Mouse (Mus musculus): Measurements from ENCODE around the gene Lingo2. TPM values are rescaled to one million over a fixed set of nuclear protein-coding genes. Genes with fewer than 3 reads are reported as not detected.
"Not testable (repeated sequence)": the region's sequence is repeated elsewhere in the genome, so short reads cannot be mapped to it uniquely, and the experiment has no call there.

Gene Lingo2
- total RNA-seq, 1 experiment from 2014 or later: not detected

DNA sequence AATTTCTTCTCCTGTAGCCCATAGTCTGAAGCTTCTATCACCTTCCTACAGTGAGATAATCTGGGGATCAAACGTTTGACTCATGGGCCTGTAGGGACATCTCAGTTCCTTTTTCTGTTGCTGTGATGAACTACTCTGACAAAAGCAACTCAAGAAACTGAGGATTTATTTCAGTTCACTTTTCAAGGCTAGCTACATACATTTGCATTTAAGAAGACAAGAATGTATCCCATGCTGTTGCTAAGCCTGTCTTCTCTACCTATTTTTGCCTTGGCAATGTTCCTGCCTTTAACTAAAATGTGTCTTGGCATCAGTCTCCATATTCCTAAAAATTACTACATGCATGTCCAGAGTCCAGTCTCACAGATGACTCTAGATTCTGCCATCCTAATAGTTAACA is 781.4 kb downstream of the Lingo2 start:
- ATAC-seq (replicated peaks; ENCODE audit: low read depth, poor library complexity, severe bottlenecking): no peak

DNA sequence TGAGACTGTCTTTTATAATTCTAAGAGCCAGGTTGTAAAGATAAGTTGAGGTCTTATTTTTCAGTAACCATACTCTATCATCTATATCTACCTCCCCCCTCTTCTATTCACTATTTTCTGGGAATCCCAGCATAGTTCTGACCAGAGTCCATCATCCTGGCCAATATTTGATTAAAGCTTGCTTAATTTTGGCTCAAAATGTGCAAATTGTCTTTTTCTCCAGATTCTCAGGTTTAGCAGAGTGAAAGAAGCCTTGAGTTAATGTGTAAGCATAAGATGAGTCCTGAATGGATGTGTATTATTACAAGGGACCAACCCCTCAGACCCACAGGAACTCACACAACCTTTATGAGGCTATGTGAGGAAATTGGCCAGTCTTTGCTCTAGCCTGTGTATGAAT is 820.2 kb downstream of the Lingo2 start:
- no peak for ATAC-seq (replicated peaks; ENCODE audit: low read depth, poor library complexity, severe bottlenecking)

DNA sequence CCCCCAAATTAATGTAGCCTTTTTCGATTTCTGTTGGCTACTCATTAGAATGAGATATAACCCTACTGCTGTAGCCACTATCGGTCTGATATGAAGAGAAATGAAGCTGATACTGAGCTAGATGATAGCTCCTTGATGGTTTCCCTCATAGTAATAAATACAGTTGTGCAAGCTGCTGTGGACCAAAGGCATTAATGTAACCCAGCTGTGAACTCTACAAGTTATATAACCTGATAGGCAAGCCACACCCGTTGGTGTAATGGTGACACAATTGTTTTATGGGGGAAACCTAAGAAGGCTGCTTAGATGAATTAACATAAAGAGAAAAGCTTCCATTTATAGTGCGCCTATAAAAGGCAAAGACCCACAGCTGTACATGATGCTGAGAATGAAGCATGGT is 856.1 kb downstream of the Lingo2 start:
- no peak for ATAC-seq (replicated peaks; ENCODE audit: low read depth, poor library complexity, severe bottlenecking)

DNA sequence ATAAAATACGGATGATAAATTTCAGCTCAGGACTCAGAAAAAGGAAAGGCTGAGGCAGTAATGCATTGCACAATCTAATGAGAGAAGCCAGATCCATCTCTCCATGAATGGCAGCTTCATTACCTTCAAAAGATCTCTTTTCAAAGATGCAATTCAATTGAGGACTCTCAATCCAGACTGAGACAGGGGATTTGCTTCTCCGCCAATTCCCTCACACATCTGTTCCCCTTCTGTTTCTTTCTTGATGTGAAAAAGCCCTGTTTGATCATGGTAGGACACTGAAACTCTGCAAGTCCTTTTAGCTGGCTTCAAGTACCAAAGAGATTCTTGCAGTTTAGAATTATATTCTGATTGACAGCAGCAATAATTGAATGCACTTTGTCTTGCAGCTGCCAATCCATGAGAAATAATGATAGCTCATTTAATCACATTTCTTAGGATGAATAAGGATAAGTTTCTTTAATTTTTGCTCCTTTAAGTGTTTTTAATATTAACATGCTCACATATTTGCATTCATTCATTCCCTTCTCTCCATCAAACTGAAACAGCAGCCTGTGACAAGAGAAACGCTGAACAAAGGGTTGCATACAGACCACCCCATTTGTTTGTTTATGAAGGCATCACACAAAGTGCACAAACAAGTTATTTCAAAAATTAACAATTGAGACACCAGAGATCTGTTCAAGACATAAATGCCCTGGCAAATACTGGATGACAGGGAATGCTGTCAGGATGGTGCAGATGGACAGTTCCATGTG is 870.3 kb downstream of the Lingo2 start:
- no peak for ATAC-seq (replicated peaks; ENCODE audit: low read depth, poor library complexity, severe bottlenecking)

DNA sequence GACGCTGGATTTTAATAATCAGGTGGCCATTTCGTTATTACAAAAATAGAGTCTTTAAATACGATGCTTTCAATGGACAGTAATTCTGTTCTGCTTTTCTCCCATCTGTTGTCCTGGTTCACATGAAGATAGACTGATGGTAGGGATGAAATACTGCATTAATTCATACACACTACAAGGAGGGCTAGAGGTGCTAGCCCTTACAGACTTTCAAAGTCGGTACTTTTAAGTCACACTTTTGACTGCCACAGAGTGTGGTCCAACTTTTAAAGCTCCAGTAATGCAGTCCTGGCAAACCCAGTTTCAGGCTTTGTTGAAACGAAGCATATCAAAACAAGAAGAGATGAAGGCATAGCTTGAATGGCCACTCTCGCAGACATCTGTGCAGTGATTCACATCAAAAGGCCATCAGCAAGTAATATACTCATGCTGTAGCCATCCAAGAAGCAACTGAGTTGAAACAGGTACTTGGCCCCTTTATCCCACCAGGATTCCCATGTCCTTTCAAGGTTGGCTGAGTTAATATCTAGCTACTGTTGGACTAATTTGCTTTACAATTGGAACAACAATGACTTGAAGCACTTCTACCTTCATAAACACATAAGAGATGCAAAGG is 872.5 kb downstream of the Lingo2 start:
- no peak for ATAC-seq (replicated peaks; ENCODE audit: low read depth, poor library complexity, severe bottlenecking)

DNA sequence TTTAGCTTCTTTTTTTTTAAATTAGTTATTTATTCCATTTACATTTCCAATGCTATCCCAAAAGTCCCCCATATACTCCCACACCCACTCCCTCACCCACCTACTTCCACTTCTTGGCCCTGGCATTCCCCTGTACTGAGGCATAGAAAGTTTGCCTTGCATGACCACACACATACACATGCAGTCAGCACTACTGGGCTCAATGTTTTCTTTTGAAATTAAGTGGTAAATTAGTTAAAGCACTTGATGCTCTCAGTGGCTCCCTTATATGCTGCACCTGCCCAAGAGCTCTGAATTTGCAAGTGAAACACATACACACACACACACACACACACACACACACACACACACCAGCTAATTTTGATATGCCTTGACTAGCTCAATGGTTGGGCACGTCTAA is 886.8 kb downstream of the Lingo2 start:
- not testable (repeated sequence) for ATAC-seq (replicated peaks; ENCODE audit: low read depth, poor library complexity, severe bottlenecking)

DNA sequence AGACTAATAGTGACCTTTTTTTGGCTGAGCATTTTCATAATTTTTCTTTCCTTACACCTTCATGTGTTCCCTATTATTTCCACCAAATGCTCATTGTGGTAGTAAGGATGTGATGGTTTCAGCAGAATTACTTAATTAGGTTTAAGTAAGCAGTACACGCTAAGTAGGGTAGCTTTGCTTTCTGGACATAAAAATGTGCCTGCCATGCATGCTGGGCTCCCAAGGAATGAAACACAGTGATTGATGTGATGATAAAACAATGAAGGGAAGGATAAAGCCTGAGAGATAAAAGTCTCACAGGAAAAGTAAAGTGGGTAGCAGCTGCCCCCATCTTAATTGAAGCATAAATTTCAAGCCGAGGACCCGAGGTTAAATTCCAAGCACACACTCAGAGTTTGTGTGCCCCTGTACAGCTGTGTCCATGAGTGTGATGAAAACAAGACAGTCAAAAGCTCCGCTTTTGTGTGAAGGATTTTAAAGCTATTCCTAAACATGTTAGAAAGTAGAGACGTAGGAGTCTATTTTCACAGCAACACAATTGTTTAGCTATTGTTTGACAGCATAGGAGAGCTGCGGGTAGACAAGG is 898.7 kb downstream of the Lingo2 start:
- no peak for ATAC-seq (replicated peaks; ENCODE audit: low read depth, poor library complexity, severe bottlenecking)

DNA sequence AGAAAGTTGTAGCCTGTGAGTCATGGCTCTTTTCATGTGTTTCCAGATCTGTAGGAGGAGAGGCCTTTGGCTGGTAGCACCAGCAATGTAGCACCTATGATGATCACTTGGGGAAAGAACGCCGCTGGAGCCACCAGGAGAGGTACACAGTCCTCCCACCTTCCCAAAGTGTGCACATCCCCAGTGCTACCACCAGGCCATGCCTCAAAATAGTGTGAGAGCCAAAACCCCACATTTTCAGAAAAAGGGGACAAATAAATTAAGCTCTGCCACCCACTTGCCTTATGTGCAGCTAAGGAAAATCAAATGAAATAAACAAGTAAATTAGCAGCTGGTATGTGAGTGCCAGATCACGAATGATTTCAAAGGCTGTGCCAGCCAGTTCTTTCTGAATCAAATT is 911.2 kb downstream of the Lingo2 start:
- no peak for ATAC-seq (replicated peaks; ENCODE audit: low read depth, poor library complexity, severe bottlenecking)

DNA sequence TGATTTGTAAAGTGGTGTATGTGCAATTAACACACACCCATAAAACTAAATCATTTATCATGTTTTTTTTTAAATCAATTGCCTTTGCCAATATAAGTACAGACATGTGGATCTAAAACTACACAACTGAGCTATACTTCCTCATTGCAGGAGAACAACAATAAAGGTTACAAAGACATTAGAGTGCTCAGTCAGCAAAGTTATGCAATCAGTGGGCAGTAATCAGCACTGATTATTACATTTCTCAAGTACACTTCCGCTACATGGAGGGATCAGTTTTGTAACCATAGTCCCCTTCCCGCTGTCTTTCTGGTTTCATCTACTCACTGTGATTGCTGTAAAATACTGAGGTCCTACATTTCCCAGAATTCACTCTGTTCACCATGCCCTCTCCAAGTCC is 912.8 kb downstream of the Lingo2 start:
- no peak for ATAC-seq (replicated peaks; ENCODE audit: low read depth, poor library complexity, severe bottlenecking)

DNA sequence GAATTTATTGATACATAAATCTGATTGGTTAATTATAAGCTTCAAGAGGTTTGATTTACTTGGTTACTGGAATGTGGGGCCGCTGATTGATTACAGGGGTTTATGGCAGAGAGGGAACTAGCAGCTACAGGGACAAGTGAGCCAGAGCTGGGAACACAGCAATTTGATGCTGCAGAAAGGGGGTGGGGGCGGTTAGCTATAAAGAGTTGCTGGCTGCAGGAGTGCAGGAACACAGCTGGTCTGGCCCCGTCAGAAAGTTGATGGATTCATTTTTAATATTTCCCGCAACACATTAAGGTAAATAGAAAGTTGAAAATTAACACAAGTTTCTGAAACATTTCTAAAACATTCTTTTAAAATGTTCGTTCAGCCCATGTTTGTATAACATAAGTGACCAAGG is 919.5 kb downstream of the Lingo2 start:
- ATAC-seq (replicated peaks; ENCODE audit: low read depth, poor library complexity, severe bottlenecking): no peak

DNA sequence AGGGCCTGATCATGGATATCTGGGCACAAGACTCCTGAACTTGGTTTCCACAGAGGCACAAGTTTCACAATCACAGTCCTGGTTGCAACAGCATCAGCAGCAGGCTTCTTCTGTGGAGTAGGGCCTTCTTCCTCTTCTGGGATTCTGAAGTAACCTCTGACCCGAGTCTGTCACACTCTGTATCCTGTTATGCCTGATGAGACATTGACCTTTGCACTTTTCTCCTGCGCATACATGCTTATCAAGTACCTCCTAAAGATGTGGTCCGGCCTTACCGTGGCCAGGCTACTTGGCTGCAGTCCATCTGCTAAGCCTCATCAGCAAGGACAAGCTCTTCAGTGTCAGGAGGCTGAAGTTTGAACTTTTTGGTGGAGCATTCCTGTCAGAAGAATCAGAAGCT is 937.4 kb downstream of the Lingo2 start:
- ATAC-seq (replicated peaks; ENCODE audit: low read depth, poor library complexity, severe bottlenecking): no peak

DNA sequence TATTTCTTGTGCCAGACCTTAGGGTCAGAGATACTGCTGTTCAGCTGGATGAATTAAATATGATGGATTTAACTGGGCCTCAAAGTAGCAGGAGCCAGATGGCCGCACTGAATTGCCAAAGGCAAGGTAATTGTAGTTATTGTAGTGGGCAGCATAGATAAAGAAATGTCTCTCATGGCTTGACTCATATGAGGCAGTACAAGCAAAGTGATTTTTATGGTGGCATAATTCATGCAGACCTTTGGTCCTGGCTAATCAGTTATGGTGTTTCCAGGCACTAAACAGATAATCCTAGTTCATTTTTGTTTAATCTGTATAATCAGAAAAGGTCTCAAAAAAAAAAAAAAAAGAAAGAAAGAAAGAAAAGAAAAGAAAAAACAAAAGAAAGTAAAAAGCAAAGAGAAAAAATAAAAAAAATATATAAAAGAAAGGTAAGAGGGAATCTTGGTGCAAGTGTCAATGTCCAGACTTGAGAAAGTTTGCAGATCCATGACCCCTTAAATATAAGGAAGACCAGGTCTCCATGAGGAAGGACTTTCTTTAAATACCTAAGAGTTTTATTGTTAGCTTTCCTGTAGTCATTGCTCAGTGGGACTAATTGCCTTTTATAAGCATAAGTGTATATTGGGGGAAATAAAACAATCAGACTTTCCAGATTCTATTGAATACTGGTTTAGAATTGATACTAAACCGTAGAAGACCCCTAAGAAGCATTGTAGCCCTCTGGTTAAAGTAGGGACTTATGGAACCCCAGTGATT is 959.4 kb downstream of the Lingo2 start:
- no peak for ATAC-seq (replicated peaks; ENCODE audit: low read depth, poor library complexity, severe bottlenecking)

DNA sequence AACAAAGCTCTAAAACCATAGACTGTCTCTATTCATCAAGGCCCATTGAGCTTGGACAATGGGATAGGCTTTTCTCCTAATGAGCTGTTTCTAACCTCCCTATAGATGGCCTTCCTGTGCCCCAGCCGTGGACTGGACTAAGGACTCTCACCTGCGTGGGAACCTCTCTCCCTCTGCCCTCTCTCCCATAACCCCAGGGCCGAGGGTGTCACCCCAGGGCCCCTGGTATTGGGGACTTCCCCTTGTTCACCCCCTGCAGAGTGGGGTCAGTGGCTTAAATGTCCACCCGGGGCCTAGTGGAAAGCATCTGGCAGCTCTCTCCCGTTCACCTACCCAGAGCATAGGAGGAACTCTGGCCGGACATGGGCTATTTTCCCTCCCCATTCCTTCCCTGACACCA is 965.5 kb downstream of the Lingo2 start:
- no peak for ATAC-seq (replicated peaks; ENCODE audit: low read depth, poor library complexity, severe bottlenecking)

DNA sequence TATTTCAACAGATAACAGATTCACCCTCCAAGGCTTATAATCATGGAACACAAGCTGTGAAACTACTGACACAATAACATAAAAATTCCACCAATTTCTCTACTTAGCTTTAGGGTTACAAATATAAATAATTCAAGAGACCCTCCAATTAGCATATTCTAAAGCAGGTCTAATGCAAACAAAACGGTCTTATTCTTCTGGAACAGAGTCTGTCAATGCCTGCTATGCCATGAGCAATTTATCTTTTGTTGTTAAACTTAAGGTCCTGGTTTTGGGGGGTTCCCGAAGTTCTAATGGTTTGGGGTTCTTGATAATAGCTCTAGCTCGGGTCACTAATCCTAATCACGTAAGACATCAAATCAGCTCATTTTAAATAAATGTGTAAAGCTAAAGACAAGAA is 988.0 kb downstream of the Lingo2 start:
- ATAC-seq (replicated peaks; ENCODE audit: low read depth, poor library complexity, severe bottlenecking): no peak

DNA sequence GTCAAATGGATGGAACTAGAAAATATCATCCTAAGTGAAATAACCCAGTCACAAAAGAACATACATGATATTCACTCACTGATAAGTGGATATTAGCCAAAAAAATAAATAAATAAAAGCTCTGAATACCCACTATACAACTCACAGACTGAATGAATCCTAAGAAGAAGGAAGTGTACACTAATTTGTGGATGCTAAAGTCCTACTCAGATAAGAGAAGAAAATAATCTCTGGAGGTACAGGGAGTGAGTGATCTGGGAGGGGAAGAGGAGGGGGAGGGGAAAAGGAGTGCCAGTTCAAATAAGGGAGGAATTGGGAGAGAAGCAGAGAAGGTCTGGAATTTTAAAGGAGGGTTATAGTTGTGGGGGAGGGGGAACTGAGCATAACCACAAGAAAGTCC is 999.7 kb downstream of the Lingo2 start:
- no peak for ATAC-seq (replicated peaks; ENCODE audit: low read depth, poor library complexity, severe bottlenecking)

DNA sequence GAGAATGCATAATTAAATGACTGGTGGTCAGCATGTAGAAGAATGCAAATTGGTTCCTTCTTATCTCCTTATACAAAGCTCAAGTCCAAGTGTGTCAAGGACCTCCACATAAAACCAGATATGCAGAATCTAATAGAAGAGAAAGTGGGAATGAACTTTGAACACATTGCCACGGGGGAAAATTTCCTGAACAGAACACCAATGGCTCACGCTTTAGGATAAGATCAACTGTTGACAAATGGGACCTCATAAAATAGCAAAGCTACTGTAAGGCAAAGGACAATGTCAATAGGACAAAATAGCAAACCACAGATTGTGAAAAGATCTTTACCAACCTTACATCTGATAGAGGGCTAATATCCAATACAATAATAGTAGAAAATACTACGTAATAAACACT is 1000.3 kb downstream of the Lingo2 start:
- ATAC-seq (replicated peaks; ENCODE audit: low read depth, poor library complexity, severe bottlenecking): no peak

DNA sequence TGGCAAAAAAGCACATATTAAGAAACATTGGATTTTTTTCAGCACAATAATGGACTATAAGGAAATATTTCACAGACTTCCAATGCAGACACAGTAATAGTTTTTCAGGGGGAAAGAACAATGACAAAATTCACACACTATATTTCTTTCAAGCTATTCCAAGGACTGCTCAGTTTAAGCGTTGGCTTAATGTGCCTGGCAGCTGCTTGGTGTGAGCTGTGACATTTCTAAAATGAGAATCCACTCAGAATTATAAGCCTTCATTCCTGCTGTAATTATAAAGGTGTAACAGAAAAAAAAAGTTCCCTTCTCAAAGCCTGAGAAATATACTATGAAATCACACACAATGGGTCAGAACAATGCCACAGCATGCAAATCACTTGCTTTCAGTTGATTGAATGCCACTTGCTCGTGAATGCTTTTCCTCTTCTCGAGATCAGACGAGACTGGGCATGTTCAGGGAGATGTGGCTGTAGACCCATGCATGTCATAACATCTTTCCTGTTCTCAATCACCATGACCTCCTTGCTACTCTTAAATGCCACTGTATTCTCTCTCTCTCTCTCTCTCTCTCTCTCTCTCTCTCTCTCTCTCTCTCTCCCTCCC is 1017.4 kb downstream of the Lingo2 start:
- ATAC-seq (replicated peaks; ENCODE audit: low read depth, poor library complexity, severe bottlenecking): no peak

DNA sequence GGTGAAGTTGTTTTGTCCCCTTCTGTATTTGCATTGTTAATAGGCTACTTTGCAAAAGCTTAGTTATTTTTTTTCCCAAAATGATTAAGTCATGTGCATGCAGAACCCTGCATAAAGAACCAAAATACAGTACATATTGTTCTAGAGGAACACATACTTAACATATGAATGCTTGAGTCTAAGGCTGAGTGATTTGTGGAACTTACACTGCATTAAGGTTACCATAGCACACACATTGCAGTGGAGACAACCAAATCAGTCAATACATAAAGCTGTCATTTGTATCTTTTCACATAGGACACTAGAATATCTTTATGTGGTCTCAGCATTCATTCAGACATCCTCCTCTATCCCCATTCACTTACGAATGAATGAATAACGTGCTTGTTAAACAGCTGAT is 1023.8 kb downstream of the Lingo2 start:
- ATAC-seq (replicated peaks; ENCODE audit: low read depth, poor library complexity, severe bottlenecking): no peak

DNA sequence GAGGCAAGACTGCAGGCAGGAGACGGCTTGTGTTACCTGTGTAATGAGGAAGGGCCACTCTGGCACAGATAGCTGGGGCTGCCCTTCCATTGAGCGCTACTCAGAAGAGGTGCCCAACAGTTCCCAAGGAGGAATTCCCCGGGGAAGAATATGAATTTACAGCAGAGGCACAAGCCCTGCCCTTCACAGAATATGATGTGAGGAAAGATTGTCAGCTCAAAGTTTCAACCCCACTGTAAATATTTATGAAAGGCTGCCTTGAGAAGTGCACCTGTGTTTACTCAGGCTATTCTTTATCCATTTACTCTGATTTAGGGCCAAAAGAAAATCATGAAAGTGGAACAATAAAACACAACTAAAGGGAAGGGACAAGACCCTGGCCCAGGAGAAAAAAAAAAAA is 1034.1 kb downstream of the Lingo2 start:
- ATAC-seq (replicated peaks; ENCODE audit: low read depth, poor library complexity, severe bottlenecking): no peak

DNA sequence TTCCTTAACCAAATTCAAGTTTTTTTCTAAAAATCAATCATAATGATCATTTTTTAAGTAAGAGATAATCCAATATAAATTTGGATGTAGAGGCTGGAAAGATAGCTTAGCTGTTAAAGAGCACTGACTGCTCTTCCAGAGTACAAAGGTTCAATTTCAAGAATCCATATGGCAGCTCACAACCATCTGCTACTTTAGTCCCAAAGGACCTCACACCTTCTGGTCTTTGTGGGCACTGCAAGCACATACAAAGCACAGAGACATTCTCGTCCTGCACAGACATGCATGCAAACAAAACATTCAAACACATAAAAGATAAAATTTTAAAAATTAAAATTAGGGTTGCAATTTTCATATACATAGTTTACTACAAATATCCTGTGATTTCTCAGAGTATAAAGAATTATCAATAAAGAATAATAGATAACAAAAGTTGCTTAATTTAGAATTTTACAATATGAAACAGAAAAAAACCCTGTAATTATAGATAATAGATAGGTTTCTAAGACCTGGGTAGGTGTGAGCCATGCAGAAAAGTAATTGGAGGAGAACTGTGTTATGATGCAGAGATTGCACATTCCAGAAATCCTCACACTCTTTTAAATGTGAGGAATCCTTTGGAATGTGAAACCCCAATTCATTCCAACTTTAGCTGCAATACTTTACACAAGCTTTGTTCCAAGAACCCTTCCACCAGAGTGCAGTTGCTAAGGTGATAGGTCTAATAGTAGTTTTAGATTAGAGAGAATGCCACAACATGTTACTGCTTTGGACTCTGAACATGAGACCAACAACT is 1053.6 kb downstream of the Lingo2 start:
- no peak for ATAC-seq (replicated peaks; ENCODE audit: low read depth, poor library complexity, severe bottlenecking)
